In genomic region chr1:165701562-165701961, GRCm38 (mm10) we compare ENCODE assay signal across 11 mouse cellular contexts. TPM values are rescaled to one million over a fixed set of nuclear protein-coding genes. Genes with fewer than 3 reads are reported as not detected.
DNase-seq lines count a peak whose midpoint lies in the region; ATAC-seq and TF ChIP-seq lines count a peak whose summit lies in the region.
"Had no signal": no experiment of that assay in that cellular context is flagged by ENCODE, and none has a peak within 500 bp of the region (broad histone marks: within the 10 kb centered on the region; RNA-seq: fewer than 3 reads in every experiment).

No protein-coding gene starts in this region.

- ATAC-seq in CD4-positive, CD25-positive, alpha-beta regulatory T cell, adult 4 months, result no peak
- no peak for ATAC-seq in liver, embryonic 15.5 days (ENCODE audit: insufficient read depth)
- ATAC-seq: midbrain, embryonic 13.5 days had no signal

- H3K4me2 ChIP-seq in liver, embryonic 15.5 days, result peak overlapping the region; percentile 27
- H3K4me2 ChIP-seq: midbrain, embryonic 13.5 days had no signal

- DNase-seq in CD4-positive, CD25-positive, alpha-beta regulatory T cell, adult 2 months (ENCODE audit: low read depth, low spot score), result peak; percentile 48
- DNase-seq in kidney, adult 2 months, result no peak
- no peak for DNase-seq in kidney, adult 9 months
- no peak for DNase-seq in cerebellum, adult 9-11 months
- DNase-seq in layer of hippocampus, postnatal 25 days (ENCODE audit: extremely low spot score in 1 of 2, low spot score in 1 of 2), result no peak
- DNase-seq: gastrocnemius, postnatal 14 days had no signal

- H3K27ac ChIP-seq in kidney, adult 2 months (ENCODE audit: insufficient read depth, low read depth, low read length), result peak overlapping the region; percentile 71
- H3K27ac ChIP-seq in bone marrow, adult 2 months (ENCODE audit: control insufficient read depth, insufficient read depth, low read depth, low read length, poor library complexity), result peak overlapping the region; percentile 83
- no peak overlapping the region for H3K27ac ChIP-seq in liver, embryonic 15.5 days (replicated peaks)
- H3K27ac ChIP-seq: midbrain, embryonic 13.5 days; neural tube, embryonic 13.5 days had no signal

- TF ChIP-seq CTCF in kidney, adult 2 months (conservative IDR thresholded peaks at IDR 0.05; ENCODE audit: insufficient read depth, insufficient read length, low read depth, low read length), result no peak
- TF ChIP-seq CTCF in bone marrow, adult 2 months (IDR thresholded peaks at IDR 0.05; ENCODE audit: control insufficient read depth, insufficient read depth, low read length), result no peak

- no peak overlapping the region for H3K9ac ChIP-seq in liver, embryonic 15.5 days
- H3K9ac ChIP-seq: midbrain, embryonic 13.5 days; neural tube, embryonic 13.5 days had no signal

- no peak overlapping the region for H3K4me3 ChIP-seq in kidney, adult 2 months (ENCODE audit: insufficient read depth, low read depth, low read length)
- peak overlapping the region; percentile 40 for H3K4me3 ChIP-seq in bone marrow, adult 2 months (replicated peaks; ENCODE audit: control insufficient read depth, low read depth, low read length)
- H3K4me3 ChIP-seq in liver, embryonic 15.5 days (replicated peaks), result 0 out of 2 replicates have a peak overlapping the region, but pooled peaks have one; percentile 8
- H3K4me3 ChIP-seq: midbrain, embryonic 13.5 days; neural tube, embryonic 13.5 days had no signal

- H3K9me3 ChIP-seq in liver, embryonic 15.5 days (replicated peaks), result no peaks in the 10 kb centered on the region
- H3K9me3 ChIP-seq: midbrain, embryonic 13.5 days; neural tube, embryonic 13.5 days had no signal

- WGBS in kidney, adult 2 months, result 51% methylated on average over 9 of the region's 9 CpGs
- 13% methylated on average over 9 of the region's 9 CpGs for WGBS in bone marrow, adult 2 months
- WGBS in liver, embryonic 15.5 days (ENCODE audit: insufficient replicate concordance), result 23% methylated on average over 9 of the region's 9 CpGs

- H3K36me3 ChIP-seq in kidney, adult 2 months (ENCODE audit: control insufficient read depth, insufficient read depth, low read length), result no peaks in the 10 kb centered on the region
- H3K36me3 ChIP-seq in liver, embryonic 15.5 days (replicated peaks), result 0 out of 2 replicates have a peak, but pooled peaks cover 4% of the 10 kb centered on the region
- H3K36me3 ChIP-seq: midbrain, embryonic 13.5 days; neural tube, embryonic 13.5 days had no signal

- H3K27me3 ChIP-seq in kidney, adult 2 months (replicated peaks; ENCODE audit: control insufficient read depth, insufficient read depth, low read length), result no peaks in the 10 kb centered on the region
- H3K27me3 ChIP-seq in liver, embryonic 15.5 days, result peaks cover 49% of the 10 kb centered on the region

- TF ChIP-seq POLR2A in kidney, adult 2 months (IDR thresholded peaks at IDR 0.05; ENCODE audit: low read depth, low read length), result no peak
- no peak for TF ChIP-seq POLR2A in bone marrow, adult 2 months (IDR thresholded peaks at IDR 0.05; ENCODE audit: borderline replicate concordance, control insufficient read depth, low read depth, low read length)

- peaks cover 8% of the 10 kb centered on the region; the same call in 1 of the 2 replicates for H3K4me1 ChIP-seq in kidney, adult 2 months (ENCODE audit: control insufficient read depth, insufficient read depth, low read length)
- peaks cover 8% of the 10 kb centered on the region; the same call in 1 of the 2 replicates for H3K4me1 ChIP-seq in bone marrow, adult 2 months (ENCODE audit: control insufficient read depth, insufficient read depth, low read length)
- peaks cover 41% of the 10 kb centered on the region for H3K4me1 ChIP-seq in liver, embryonic 15.5 days (replicated peaks)

RNA-seq across cellular contexts. Expression of gene Rcsd1, which starts 8.0 kb away (rescaled TPM):
- 100 to 1,000 TPM; 114 to 159 TPM for polyA plus RNA-seq in CD4-positive, CD25-positive, alpha-beta regulatory T cell, adult 4 months (2017; shearing (Covaris generic))
- 11.7 and 15.6 TPM in 2 replicates for polyA plus RNA-seq in kidney, adult 2 months (2012; rRNA removed)
- polyA plus RNA-seq in bone marrow, adult 2 months (2011; ENCODE audit: insufficient read depth, insufficient read length, low replicate concordance, missing spikeins), result 51.6 and 119 TPM in 2 replicates
- polyA plus RNA-seq in liver, embryonic 15.5 days (2015; fragmentation: Nextera tagmentation; extraction: Ambion mirVana), result 11.5 and 12.0 TPM in 2 replicates
- 1 to 10 TPM; 4.3 to 4.8 TPM for total RNA-seq in layer of hippocampus, postnatal 25 days (2021)
